Mouse (Mus musculus) small intestine, adult 2 months (tissue): ENCODE measurements around the gene Gm20388. TPM values are rescaled to one million over a fixed set of nuclear protein-coding genes. Genes with fewer than 3 reads are reported as not detected.
A peak's percentile ranks its signal among the peaks of the same experiment; 100 is the strongest.

Source experiments
- H3K27ac ChIP-seq: fragments of 200-500 bp; 2 replicates; pipeline ENCODE4 v1.5.1; 2012; ENCODE audit warnings: low read depth, low read length, control low read depth, inconsistent platforms; ENCODE audit not compliant: insufficient read depth
- H3K27me3 ChIP-seq: fragments of 200-500 bp; 2 replicates; pipeline ENCODE4 v1.6.1; 2012; ENCODE audit warnings: mild to moderate bottlenecking, moderate library complexity, low read length, inconsistent platforms; ENCODE audit not compliant: control insufficient read depth, insufficient read depth
- H3K36me3 ChIP-seq: fragments of 200-500 bp; 2 replicates; pipeline ENCODE4 v1.6.1; 2012; ENCODE audit warnings: mild to moderate bottlenecking, low read length, control low read depth, inconsistent platforms; ENCODE audit not compliant: control insufficient read depth, insufficient read depth
- H3K4me1 ChIP-seq: fragments of 200-500 bp; 2 replicates; pipeline ENCODE4 v1.6.1; 2012; ENCODE audit warnings: low read length, inconsistent platforms, mixed read lengths; ENCODE audit not compliant: control insufficient read depth, insufficient read depth, insufficient read length
- H3K4me3 ChIP-seq: fragments of 200-500 bp; 2 replicates; pipeline ENCODE4 v1.5.1; 2012; ENCODE audit warnings: low read depth, mild to moderate bottlenecking, control low read depth, inconsistent platforms, low read length, moderate library complexity
- CTCF ChIP-seq: fragments of 200-500 bp; IDR thresholded peaks from 2 replicates; pipeline ENCODE4 v1.5.1; 2012; ENCODE audit warnings: low read depth, mild to moderate bottlenecking, control low read depth, inconsistent platforms, low read length, moderate library complexity, mixed read lengths; ENCODE audit not compliant: insufficient replicate concordance, insufficient read length; ENCODE audit errors: extremely low read depth
- POLR2A ChIP-seq: fragments of 200-500 bp; IDR thresholded peaks from 2 replicates; pipeline ENCODE4 v1.6.1; 2012; ENCODE audit warnings: low read depth, mild to moderate bottlenecking, control low read depth, inconsistent platforms, low read length, moderate library complexity
- whole genome bisulfite sequencing: fragments of 180-500 bp; shearing (Covaris S2); methylation state at CpG from one replicate; pipeline ENCODE4 v1.1.7; 2018; 5-methylcytosine and 5-hydroxymethylcytosine counted together
- polyA plus RNA-seq: library from polyadenylated mRNA; depleted of rRNA; stranded (reverse); fragments of >200 nt; gene quantifications from 2 replicates; pipeline ENCODE4 v1.2.3, GENCODE M21; 2012

Gm20388 gene
- polyA plus RNA-seq, 1 experiment: 37.3 TPM

GRCm38 (mm10) chr8:122635878-122636802 lies 2725.5 kb downstream of the Gm20388 start:
- TF ChIP-seq POLR2A (no peak), CTCF (no peak)
- Histone ChIP-seq H3K27ac (0 out of 2 replicates have a peak overlapping the region, but pooled peaks have one; percentile 11), H3K4me3 (no peak overlapping the region), H3K36me3 (no peaks in the 10 kb centered on the region), H3K4me1 (peaks cover 22% of the 10 kb centered on the region), H3K27me3 (no peaks in the 10 kb centered on the region)
- WGBS: 24% methylated on average over 14 of the region's 14 CpGs

DNA sequence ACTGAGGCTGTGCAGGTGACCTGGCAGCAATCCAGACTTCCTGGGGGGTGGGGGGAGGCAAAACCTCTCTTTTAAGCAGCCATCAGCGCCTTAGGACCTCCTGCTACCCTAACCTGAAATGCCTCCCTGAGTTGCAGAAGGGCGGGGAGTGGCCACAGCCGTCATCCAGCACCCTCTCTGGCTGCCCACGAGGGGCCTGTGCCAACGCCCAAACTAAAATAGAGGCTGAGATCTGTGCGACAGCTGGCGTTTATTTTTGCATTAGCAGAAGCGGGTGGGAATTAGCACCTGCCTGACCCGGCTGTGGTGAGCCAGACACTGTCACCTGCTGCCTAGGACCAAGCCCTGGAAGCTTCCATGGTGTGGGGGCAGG lies 2726.1 kb downstream of the Gm20388 start:
- TF ChIP-seq CTCF (no peak), POLR2A (no peak)
- peaks cover 22% of the 10 kb centered on the region for H3K4me1 ChIP-seq
- no peak overlapping the region for H3K4me3 ChIP-seq
- 0 out of 2 replicates have a peak overlapping the region, but pooled peaks have one; percentile 3 for H3K27ac ChIP-seq
- no peaks in the 10 kb centered on the region for H3K36me3 ChIP-seq
- H3K27me3 ChIP-seq: no peaks in the 10 kb centered on the region
- WGBS: 17% methylated on average over 9 of the region's 9 CpGs

GRCm38 (mm10) chr8:122637230-122637629 lies 2726.6 kb downstream of the Gm20388 start:
- H3K27me3 ChIP-seq: no peaks in the 10 kb centered on the region
- no peak overlapping the region for H3K27ac ChIP-seq
- TF ChIP-seq POLR2A (no peak), CTCF (no peak)
- no peak overlapping the region for H3K4me3 ChIP-seq
- peaks cover 22% of the 10 kb centered on the region for H3K4me1 ChIP-seq
- no peaks in the 10 kb centered on the region for H3K36me3 ChIP-seq
- WGBS: 68% methylated on average over 9 of the region's 9 CpGs

DNA sequence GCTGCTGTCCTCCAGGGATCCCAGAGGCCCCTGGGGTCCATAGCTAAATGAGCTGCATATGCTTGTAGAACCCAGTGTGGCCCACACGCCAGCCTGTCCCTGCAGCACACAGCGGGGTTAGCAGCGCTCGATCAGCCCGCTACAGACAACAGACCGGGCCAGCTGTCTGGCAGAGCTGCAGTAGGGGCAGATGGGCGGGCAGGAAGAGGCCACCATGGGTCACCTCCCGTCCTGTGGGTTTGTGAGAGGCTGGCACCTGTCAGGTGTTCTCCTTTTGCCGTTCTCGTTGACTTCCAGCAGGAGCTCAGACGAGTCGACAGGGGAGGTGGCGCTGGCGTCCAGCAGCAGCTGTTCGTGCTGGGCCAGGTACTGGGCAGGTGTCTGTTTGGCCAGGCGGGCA lies 2728.0 kb downstream of the Gm20388 start:
- H3K4me1 ChIP-seq: peaks cover 22% of the 10 kb centered on the region
- 72% methylated on average over 16 of the region's 16 CpGs for WGBS
- no peak overlapping the region for H3K27ac ChIP-seq

GRCm38 (mm10) chr8:122639521-122640248 lies 2729.0 kb downstream of the Gm20388 start:
- TF ChIP-seq POLR2A: no peak
- no peak for TF ChIP-seq CTCF
- H3K4me3 ChIP-seq: no peak overlapping the region
- H3K27me3 ChIP-seq: no peaks in the 10 kb centered on the region
- no peaks in the 10 kb centered on the region for H3K36me3 ChIP-seq
- WGBS: 42% methylated on average over 16 of the region's 16 CpGs
- no peak overlapping the region for H3K27ac ChIP-seq
- peaks cover 22% of the 10 kb centered on the region for H3K4me1 ChIP-seq

More for the DNA sequence above, 2728.0 kb downstream of the Gm20388 start:
- no peak for TF ChIP-seq CTCF
- no peak for TF ChIP-seq POLR2A
- Histone ChIP-seq H3K36me3 (no peaks in the 10 kb centered on the region), H3K27me3 (no peaks in the 10 kb centered on the region), H3K4me3 (no peak overlapping the region)

DNA sequence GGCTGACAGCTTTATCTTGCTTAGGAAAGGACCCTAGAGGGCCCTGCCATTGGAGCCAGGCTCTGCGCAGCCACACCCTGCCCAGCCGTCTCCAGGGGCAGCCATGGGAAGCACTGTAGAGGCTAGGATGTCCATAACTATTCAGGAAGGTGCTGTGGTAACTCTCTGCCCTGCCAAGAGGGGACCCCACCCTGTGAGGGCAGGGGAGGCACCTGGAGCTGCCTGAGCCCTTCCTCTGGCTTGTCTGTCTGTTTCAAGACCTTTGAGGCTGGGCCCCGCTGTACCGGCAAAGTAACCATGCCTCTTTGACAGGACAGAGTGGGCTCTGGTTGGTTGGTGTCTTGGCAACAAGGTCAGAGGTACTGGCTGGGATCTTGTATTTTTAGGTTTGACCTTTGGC lies 2730.2 kb downstream of the Gm20388 start:
- TF ChIP-seq CTCF: no peak
- no peak for TF ChIP-seq POLR2A
- Histone ChIP-seq H3K4me1 (peaks cover 13% of the 10 kb centered on the region), H3K27ac (no peak overlapping the region), H3K27me3 (no peaks in the 10 kb centered on the region), H3K4me3 (no peak overlapping the region), H3K36me3 (no peaks in the 10 kb centered on the region)
- 78% methylated on average over 4 of the region's 4 CpGs for WGBS

- H3K36me3 ChIP-seq: no peaks in the 10 kb centered on the region
- TF ChIP-seq CTCF: no peak
- TF ChIP-seq POLR2A: no peak
- no peaks in the 10 kb centered on the region for H3K27me3 ChIP-seq
- no peak overlapping the region for H3K27ac ChIP-seq
- no peak overlapping the region for H3K4me3 ChIP-seq
- 93% methylated on average over 15 of the region's 15 CpGs for WGBS
- peaks cover 10% of the 10 kb centered on the region for H3K4me1 ChIP-seq
Measured at GRCm38 (mm10) chr8:122641406-122641805, 2730.8 kb downstream of the Gm20388 start.
